Mouse (Mus musculus) thymus, postnatal 10 days (tissue): ENCODE data around the gene Erbb3.

Experiments
- DNase-seq, 2 experiments: peaks; one replicate each; pipeline ENCODE4 v3.0.0; 2021; ENCODE audit warnings: low spot score in 2 of 2

Erbb3 gene

DNA sequence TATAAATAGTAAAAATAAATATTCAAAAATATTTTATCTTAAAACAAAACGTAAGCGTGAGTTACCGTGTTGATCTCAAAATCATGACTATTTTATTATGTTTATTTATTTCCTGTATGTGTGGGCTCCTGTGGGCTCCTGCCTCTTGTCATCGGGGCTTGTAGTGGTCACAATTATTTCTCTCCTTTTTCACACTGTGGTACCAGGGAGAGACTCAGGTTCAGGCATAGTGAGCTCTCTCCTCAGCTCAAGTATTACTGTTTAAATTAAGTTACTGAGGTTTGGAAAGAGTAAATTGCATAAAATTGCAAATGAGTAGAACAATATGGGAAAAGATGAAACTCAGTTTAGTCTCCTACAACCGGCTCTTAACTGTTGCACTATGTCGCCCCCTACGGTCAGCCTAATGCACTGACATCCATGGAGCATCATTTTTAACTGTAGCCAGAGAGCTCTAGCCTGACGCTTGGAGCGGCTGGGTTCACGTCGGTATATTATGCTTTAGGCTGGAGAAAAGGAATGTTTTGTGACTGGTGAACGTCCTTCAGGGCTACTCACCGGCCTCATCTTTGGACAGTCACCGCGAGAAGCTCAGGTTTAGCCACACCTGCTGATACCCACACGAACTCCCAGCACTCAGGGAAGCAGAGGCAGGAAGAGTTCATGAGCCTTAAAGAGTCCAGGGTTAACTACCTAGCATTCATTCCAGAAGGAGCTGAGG is 23.1 kb upstream of the Erbb3 start:
- DNase-seq: peak; percentile 53 to 84

DNA sequence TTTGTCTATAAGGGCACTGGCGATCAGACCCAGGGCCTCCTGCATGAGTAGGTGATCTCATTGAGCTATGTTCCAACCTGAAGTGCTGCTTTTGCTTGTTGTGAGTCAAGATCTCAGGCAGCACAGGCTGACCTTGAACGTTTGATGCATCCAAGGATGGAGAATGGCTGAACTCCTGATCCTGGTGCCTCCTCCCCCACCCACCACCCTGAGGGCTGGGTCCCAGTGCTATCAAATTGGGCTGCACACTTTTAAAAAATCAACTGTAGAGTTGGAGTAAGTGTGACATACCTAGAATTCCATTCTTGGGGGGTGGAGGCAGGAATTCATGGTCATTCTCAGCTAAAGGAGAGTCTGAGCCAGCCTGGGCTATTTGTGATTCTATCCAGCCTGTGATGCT is 17.0 kb upstream of the Erbb3 start:
- DNase-seq: no peak

DNA sequence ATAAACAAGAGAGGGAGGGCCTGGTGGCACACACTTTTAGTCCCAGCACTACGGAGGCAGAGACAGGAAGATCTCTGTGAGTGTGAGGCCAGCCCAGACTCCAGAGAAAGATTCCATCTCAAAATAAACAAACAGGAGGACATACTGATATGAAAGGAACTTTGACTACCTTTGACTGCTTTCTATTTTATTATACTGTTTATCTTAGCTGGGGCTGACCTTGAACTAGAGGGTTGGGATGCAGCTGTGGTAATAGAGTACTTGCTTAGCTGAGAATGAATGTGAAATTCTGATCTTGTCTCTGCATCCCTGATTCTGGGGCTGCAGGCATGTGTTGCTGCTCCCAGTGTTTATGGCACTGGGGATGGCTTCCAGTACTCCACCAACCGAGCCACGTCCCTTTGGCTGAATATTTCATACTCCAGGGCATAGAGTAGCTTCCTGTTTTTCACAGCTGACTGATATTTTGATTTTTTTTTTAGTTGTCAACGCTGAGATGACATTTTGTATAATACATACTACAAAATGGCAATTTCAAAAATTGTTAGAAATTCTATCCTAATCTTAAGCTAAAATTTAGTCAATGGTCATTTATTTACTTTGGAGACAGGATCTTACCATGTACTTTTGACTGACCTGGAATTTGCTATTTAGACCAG is 13.1 kb upstream of the Erbb3 start:
- no peak for DNase-seq

DNA sequence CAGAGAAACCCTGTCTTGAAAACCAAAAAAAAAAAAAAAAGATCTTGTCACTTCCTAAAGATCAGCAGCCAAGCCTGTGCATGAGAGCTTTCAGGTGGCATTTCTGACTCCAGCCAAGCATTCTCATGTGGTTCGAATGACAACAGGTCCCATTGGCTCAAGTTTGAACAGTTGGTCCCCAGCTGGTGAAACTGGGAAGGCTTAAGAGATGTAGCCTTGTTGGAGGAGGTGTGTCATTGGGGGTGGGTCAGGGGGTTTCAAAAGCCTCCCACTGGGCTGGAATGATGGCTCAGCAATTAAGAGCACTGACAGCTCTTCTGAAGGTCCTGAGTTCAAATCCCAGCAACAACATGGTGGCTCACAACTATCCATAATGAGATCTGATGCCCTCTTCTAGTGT is 12.0 kb upstream of the Erbb3 start:
- no peak for DNase-seq

DNA sequence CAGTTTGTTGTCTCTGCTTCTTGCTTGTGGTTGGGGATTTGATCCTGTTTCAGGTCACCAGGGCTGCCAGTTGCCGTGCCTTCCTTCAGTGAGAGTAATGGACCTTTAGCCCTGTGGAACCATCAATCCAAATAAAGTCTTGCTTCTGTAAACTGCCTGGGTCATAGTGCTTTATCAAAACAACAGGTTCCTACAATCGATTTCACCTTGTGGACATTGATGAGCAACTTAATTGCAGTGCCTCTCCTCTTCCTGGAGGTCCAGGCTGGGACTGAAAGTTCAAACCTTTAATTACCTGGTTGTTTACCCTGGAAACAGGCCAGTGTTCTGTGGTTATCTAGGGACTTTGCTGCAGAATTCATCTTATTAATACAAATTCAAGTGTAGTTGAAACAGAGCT is 9.0 kb upstream of the Erbb3 start:
- no peak for DNase-seq

DNA sequence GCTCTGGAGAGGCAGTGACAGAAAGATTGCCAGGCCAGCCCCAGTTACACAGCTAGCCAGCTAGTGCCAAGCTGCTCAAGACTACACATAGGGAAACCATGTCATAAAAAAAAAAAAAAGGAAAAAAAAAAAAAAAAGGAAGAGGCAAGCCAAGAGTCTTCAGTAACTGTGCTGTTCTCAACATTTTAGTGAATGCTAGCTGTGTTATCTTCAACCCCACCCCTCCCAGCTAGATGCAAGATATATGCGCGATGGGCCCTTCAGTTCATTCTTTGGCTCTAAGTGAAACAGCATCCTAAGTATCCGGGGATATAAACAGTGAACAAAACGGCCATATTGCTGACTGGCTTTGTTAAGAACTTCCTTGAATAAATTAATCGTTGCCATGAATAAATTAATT is 3.3 kb upstream of the Erbb3 start:
- no peak for DNase-seq

DNA sequence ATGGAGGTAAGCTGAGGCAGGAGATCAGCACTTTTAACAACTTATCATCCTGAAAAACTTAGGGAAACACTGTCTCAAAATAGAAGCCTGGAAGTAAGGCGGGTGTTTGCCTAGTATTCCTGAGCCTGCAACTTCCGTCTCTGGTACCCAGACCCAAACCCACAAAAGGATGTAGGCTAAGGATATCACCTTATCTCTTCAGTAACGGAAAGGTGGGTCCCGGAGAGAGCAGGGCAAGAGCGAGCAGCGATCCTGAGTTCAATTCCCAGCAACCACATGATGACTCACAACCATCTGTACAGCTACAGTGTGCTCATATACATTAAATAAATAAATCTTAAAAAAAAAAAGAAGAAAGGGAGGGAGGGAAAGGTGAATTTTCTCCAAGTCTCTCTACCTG is 2.0 kb upstream of the Erbb3 start:
- DNase-seq: no peak

DNA sequence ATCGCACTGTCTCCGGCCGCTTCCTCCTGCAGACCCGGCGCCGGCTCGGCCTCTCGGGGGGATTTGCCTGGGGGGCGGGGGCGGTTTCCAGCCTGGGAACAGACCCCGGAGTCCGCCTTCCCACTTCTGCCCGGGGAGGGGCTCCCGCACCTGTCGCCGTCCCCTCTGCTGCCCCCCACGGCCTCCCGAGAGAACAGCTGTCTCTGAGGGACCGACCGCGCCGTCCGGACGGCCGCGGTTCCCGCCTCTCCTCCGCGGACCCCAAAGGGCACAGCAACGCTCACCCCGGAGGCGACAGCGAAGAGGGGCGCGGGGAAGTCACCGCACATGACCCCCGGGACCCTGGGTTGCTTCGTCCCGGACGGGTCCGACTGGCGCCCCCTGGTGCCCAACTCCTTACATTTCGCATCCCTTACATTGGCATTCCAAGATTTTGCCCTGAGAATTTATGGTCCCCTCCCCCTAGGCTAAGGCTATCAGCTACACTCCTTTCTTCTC is 790 bp upstream of the Erbb3 start:
- DNase-seq: peak; percentile 25 to 67

DNA sequence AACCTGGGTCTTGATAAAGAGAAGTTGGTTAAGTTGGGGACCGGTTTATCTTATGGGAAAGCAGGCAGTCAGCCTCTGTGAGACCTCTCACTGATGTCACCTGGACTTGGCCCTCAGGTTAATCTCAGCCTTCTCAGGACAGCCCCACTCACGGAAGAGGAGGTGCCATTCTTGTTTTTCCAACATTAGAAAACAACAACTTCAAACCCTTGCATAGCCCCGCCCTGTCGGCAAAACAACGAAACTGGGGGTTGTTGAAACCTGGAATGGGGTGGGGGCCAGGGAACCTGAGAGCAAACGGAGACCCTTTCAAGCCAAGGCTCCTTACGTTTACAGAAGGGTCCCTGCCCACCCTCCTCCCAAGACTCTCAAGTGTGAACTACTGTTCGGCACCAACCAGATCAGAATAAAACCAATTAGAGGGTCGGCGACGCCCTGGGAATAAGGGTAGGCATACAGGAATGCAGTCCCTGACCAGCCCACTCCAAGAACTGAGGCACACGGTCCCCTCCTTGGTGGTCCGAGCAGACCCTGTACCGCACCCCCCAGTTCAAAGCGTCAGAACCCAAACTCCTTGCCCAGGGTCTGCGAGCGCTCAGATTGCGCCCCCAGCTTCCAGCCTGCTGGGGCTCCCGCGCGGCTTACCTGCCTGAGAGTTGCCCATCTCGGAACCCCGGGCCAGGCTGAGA is 533 bp downstream of the Erbb3 start:
- DNase-seq: no peak

DNA sequence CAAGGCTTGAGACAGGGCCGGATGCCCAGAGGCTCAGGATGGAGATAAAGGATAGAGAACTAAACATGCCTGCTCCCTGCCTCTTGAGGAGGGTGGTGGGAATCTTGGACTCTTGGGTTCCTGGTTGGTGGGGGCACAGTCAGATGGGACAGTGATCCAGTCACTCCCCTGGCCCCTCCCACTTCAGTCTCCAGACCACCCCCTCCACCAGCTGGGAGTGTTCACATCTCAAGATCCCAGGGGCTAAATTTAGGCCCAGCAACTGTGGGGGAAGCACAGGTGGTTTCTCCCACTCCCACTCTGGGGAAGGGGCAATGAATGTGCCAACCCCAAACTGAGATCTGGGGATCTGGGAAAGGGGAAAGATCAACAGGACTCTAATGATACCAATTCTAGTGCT is 1.3 kb downstream of the Erbb3 start:
- DNase-seq: no peak

DNA sequence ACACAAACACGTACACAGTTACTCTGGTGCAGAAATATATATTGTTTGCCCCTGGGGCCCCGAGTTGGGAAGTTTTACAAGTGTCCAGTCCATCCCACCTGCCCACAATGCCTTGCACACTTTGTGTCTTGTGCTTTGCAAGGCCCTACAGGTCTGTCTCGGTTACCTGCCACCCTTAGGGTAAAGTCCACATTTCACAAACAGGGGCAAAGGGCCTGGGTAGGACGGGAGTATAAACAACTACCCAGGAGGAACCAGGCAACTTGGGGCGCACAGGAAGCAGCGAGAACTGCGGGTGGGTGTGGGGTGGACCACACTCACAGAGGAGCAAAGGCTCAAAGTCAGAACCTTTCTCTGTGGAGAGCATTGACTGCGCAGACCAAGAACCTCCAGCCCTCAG is 1.8 kb downstream of the Erbb3 start:
- DNase-seq: peak; percentile 14 to 28

DNA sequence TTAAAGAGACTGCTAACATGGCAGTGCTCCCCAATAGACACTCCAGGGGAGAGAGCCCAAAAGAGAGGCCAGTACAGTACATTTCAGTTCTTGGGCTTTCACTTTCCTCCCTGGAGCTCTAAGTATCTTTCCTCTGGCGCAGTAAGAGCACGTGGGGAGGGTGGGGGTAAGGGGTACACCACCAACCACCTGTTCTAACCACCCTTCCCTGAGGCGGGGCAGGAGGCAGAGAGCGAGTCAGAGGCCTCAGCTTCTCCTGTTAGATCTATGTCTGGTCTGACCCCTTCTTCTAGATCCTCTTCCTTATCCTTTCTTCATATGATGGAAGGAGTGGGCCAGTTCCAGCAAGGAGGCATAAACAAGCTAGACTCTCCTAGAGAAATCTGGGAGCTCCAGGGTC is 2.3 kb downstream of the Erbb3 start:
- DNase-seq: peak; percentile 55 to 61

DNA sequence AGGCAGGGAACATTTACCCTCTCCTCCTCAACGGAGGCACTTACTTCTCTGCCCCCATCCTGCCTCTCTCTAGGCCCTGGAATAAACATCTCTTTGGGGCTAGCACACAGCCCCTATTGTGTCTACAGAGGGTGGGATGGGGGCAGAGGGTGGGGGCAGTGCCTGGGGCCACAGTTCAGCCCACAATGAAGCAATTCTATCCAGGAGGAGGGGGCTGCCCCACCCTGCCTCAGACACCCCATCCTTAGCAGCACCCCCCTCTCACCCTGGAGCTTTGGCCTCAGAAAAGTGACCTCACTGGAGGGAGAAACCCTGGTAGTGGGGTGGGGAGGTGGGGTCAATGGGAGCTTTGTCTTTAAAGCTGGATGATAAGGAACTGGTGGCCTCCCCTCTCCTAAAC is 2.9 kb downstream of the Erbb3 start:
- no peak for DNase-seq

DNA sequence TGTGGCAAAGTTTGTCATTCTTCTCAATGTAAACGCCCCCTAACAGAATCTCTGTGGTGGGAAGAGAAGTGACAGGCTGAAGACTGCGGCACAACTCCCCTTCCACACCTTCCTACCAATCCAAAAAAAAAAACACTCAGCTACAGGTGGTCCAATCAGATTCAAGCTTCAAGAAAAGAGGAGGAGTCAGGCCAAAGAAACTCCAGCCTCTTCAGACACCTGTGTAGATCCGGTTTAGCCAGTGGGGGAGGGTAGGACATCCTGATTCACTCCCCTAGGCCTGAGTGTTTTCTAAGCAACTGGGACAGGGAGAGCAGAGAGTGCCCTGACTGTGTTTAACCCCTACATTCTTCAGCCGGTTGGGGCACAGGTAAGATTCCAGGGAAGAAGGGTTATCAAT is 5.1 kb downstream of the Erbb3 start:
- peak; percentile 33 to 35 for DNase-seq

DNA sequence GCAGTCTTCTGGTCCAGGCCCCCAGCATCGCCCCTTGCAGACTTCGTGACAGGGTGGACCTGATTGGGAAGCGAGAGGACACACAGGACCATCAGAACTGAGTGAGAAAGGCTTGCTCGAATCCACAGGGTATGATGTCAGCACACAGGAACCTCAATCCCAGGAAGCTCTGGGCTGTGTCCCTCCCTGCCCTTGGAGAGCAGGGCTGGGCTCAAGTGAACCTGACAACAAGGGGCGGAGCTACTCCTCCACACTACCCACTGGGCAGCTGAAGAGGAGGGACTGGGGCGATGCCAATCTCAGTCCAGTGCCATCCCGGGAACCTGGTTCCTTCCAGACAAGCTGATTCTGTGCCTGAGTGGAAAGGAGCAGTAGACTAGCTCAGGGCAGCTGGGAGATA is 5.8 kb downstream of the Erbb3 start:
- DNase-seq: no peak

DNA sequence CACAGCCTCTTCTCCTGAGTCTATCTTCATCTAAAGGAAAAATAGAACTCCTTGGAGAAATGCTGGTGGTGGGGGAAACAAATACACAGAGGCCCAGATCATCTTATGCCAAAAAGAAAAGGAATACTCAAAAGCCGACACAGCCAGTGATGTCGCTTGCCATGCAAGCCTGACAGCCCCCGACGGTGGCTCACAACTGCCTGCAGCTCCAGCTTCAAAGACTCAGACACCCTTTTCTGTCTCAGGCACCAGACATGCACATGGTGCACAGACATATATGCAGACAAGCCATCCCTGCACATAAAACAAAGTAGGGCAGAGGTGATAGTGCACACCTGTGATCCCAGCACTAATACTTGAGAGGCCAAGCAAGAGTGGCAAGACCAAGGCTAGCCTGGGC is 9.7 kb downstream of the Erbb3 start:
- no peak for DNase-seq

DNA sequence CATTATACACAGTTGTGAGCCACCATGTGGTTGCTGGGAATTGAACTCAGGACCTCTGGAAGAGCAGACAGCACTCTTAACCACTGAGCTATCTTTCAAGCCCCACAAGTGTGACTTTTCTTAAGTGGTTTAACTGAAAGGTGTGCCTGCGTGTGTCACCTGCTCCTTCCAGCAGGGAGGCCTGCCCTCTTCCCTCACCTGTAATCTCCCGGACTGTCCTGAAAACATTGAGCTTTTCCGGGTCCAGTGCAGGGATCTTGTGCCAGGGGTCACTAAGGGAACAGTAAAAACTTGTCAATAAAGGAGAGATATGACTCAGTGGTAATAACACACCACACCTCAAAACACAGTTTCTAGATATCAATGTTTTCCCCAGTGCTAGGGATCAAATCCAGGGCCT is 10.2 kb downstream of the Erbb3 start:
- no peak for DNase-seq

DNA sequence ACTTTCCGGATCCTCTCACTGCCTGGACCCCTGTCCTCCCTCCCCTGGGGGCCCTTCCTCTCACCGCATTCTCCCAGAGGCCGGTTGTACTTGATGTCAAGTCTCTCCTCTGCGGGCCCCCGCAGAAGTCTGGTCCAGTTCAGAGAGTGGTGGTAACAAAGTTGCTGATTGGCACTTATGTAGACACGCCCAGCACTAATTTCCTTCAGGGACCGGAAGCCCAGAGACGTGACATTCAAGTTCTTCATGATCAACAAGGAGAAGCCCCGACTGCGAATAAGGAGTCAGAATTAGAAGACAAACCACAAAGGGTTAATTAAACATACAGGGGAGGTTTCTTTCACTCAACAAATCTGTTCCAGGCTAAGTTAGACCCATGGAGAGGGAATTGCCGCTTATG is 11.1 kb downstream of the Erbb3 start:
- no peak for DNase-seq

DNA sequence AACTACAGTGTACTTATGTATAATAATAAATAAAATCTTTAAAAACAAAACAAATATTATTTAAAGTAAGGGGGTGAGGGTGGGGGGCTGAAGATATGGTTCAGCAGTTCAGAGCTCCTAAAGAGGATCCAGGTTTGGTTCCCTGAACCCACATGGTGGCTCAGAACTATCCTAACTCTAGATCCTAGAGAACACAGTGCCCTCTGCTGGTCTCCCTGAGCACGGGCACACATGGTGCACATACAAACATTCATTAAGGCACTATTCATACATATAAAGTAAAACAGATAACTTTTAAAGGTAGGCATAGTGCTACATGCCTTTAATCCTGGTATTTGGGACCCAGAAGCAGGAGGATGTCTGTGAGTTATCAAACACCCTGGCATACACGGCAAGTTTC is 14.4 kb downstream of the Erbb3 start:
- no peak for DNase-seq

DNA sequence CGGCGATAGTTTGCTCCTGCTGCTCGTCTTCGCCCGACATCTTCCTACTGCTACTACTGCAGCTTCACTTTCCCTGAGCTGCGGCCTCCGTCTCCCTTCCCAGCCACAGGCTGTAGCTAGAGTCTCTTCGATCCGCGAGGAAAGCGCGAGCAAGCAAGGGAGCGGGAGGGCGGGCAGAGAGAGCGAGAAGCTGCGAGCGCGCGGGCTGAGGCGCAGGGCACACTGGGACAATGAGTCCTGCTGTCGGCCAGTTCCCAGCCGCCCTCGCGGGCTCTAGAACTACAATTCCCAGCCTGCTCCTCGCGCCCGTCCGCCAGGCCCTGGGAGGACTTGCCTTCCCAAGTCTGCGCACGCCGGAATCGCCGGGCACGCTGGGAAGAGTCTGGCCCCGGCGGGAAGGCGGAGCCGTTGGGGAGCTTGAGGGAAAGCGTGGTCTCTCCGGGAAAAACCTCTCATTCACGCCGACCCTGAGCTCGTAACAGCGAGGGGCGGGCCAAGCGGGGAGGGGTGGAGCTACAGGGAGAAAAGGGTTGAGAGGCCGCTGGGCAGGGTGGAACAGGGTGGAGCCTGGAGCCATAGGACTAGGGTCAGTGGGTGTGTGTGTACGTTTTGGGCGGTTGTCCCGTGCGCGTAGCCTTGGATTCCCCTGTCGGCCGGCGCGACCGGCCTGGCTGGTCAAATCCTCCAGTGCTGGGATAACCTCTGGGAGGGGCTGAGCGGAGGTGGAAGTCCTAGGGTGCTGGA is 23.5 kb downstream of the Erbb3 start, which contains the start of gene Pa2g4:
Gene Pa2g4, minus strand, starts transcription at position 200 of the 744 bp plus-strand sequence.
- DNase-seq: peak; percentile 88

DNA sequence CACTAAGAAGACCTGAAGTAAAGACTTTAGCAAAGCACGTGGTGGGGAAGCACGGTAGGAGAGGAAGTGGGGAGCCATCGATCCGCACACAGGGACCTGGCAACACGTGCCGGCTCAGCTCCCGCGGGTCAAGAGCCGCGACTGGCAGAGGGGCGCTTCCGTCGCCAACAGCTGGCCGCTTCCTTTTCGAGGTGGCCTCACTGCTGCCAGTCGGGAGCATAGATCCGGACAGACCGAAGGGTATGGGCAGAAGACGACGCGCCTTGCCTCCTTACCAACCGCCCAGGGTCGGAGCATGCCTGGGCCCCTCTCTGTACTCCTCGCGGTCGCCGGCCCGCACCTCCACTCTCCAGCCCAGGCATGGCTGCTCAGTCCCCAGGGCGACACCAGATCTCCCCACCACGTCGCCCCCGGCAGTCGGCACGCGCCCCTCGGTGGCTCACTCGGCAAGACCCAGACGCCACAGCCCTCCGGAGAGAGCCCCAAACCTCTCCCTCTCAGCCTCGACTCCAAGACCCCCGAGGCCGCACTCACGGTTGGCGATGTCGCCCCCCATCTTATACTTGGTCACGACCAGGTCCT is 24.2 kb downstream of the Erbb3 start:
- peak in 1 of 2 experiments; percentile 43 for DNase-seq

DNA sequence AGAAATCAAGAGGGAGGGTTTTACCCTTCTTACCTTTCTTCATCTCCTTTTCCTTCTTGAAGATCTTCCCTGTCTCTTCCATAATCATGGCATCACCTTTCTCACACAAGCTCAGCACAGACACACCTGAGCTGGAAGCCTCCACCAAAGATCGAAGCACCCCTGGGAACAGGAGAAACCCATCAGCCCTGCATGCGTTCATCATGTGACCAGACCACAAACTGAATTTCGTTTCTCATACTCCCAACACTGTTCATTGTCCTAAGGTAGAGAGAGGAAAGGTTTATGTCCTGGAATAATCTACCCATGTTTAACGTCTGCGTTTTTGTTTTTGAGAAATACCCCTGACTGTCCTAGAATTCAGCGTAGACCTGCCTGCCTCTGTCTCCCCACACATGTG is 25.9 kb downstream of the Erbb3 start:
- no peak for DNase-seq
